Mouse (Mus musculus) lung, postnatal 10 days (tissue): ENCODE data around the gene Gm21818.
"Not testable (repeated sequence)": the region's sequence is repeated elsewhere in the genome, so short reads cannot be mapped to it uniquely, and the experiment has no call there.

Experiments
- DNase-seq: peaks from one replicate; pipeline ENCODE4 v3.0.0; 2021

The Gm21818 gene

GRCm38 (mm10) chr13:120172133-120172532 lies at the start of gene Gm21818:
Gene Gm21818, plus strand, starts transcription at chr13:120172433.
- not testable (repeated sequence) for DNase-seq

- DNase-seq = not testable (repeated sequence)
Observed at GRCm38 (mm10) chr13:120139946-120140345, 32.3 kb upstream of the Gm21818 start, which contains the start of gene Gm20767. Gene Gm20767, plus strand, starts transcription at chr13:120140246.

- DNase-seq = not testable (repeated sequence)
Observed at GRCm38 (mm10) chr13:120142348-120142747, 29.9 kb upstream of the Gm21818 start.

GRCm38 (mm10) chr13:120149660-120150407 lies 22.4 kb upstream of the Gm21818 start:
- DNase-seq = not testable (repeated sequence)

GRCm38 (mm10) chr13:120150589-120150988 lies 21.6 kb upstream of the Gm21818 start:
- not testable (repeated sequence) for DNase-seq

GRCm38 (mm10) chr13:120168301-120168700 lies 3.9 kb upstream of the Gm21818 start:
- not testable (repeated sequence) for DNase-seq

GRCm38 (mm10) chr13:120196189-120196821 lies 24.1 kb downstream of the Gm21818 start:
- DNase-seq = not testable (repeated sequence)

- DNase-seq = not testable (repeated sequence)
Observed at GRCm38 (mm10) chr13:120215847-120216246, 43.6 kb downstream of the Gm21818 start, which contains the start of gene Gm21762. Gene Gm21762, minus strand, starts transcription at chr13:120215947.

GRCm38 (mm10) chr13:120220922-120221321 lies 48.7 kb downstream of the Gm21818 start:
- not testable (repeated sequence) for DNase-seq

- DNase-seq = not testable (repeated sequence)
Observed at GRCm38 (mm10) chr13:120223012-120223659, 50.9 kb downstream of the Gm21818 start.
